Mouse (Mus musculus) embryonic fibroblast, embryonic 13.5 days (primary cell): ENCODE measurements at regions not wholly inside any gene's neighbourhood (a gene's known extent, or its start where the extent isn't known, plus 50 kb on each side); places are given as distances from the start of the nearest gene placed in this dataset.

Experiments
- CTCF ChIP-seq: IDR thresholded peaks from 2 replicates; pipeline ENCODE4 v1.5.1; 2011; ENCODE audit warnings: mild to moderate bottlenecking, control low read depth, low read length, moderate library complexity, borderline replicate concordance; ENCODE audit not compliant: insufficient read depth
- POLR2A ChIP-seq: IDR thresholded peaks from 2 replicates; pipeline ENCODE4 v1.6.1; 2011; ENCODE audit warnings: low read depth, mild to moderate bottlenecking, control low read depth, low read length, moderate library complexity

- TF ChIP-seq CTCF (no peak), POLR2A (no peak)
Observed at GRCm38 (mm10) chr8:113490891-113491290, 144.5 kb upstream of the Mon1b start.
